ENCODE assay signal across 8 mouse cellular contexts in the genomic region with DNA sequence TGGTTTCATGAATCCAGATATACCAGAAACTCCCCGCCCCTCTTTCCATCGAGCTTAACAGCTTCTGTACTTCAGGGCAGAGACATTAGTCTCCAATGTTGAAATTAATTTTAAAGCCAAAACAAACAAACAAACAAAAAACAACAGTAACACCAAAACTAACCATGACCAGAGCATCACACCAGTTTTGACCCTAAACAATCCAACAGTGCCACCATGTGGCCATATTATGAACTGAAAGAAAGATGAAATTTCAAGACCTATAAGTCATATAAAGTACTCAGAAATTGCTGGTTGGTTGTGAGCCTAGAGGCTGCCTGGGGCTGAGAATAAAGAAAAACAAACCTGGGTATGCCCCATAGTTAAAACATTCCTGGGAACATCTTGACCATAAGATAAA.
A peak's percentile ranks its signal among the peaks of the same experiment; 100 is the strongest.
DNase-seq lines count a peak whose midpoint lies in the region; ATAC-seq and TF ChIP-seq lines count a peak whose summit lies in the region.
"Not testable (repeated sequence)": the region's sequence is repeated elsewhere in the genome, so short reads cannot be mapped to it uniquely, and the experiment has no call there.

No protein-coding gene starts in this region.

- DNase-seq in ES-CJ7 (ENCODE audit: low read depth, low spot score), result peak; percentile 6
- peak; percentile 42 for DNase-seq in brain, adult 2 months (ENCODE audit: low read depth, low spot score)
- DNase-seq in kidney, adult 9 months, result peak; percentile 34
- DNase-seq in liver, adult 2 months (ENCODE audit: extremely low read depth, low read depth, low spot score), result peak; percentile 18
- DNase-seq in midbrain, embryonic 11.5 days (ENCODE audit: low spot score, missing footprints), result peak; percentile 88
- peak; percentile 33 for DNase-seq in thymus, postnatal 0 days (ENCODE audit: low spot score)

- H3K27me3 ChIP-seq in liver, adult 2 months (ENCODE audit: control insufficient read depth, insufficient read depth, low read length); midbrain, embryonic 11.5 days (ENCODE audit: control insufficient read depth, insufficient read depth, low read length): not testable (repeated sequence)

- ATAC-seq in granulocyte monocyte progenitor cell, adult 5-6 weeks (replicated peaks; ENCODE audit: poor library complexity, severe bottlenecking), result 0 out of 2 replicates have a peak, but pooled peaks have one; percentile 48
- ATAC-seq in midbrain, embryonic 11.5 days (ENCODE audit: low FRiP score), result not testable (repeated sequence)

- H3K9ac ChIP-seq in liver, adult 2 months (ENCODE audit: low read depth, low read length); midbrain, embryonic 11.5 days (ENCODE audit: low read length): not testable (repeated sequence)

- H3K4me1 ChIP-seq in cortical plate, adult 2 months (ENCODE audit: control insufficient read depth, insufficient read depth, low read length); liver, adult 2 months (ENCODE audit: control insufficient read depth, insufficient read depth, low read length); midbrain, embryonic 11.5 days (ENCODE audit: control insufficient read depth, insufficient read depth, low read length): not testable (repeated sequence)

- H3K36me3 ChIP-seq in liver, adult 2 months (ENCODE audit: control insufficient read depth, insufficient read depth, low read length); midbrain, embryonic 11.5 days (ENCODE audit: control insufficient read depth, insufficient read depth, low read length): not testable (repeated sequence)

- TF ChIP-seq POLR2A in cortical plate, adult 2 months (IDR thresholded peaks at IDR 0.05; ENCODE audit: extremely low read depth, insufficient read depth, low read length); liver, adult 2 months (IDR thresholded peaks at IDR 0.05; ENCODE audit: extremely low read depth, insufficient read depth, low read length): not testable (repeated sequence)

- H3K4me2 ChIP-seq in midbrain, embryonic 11.5 days, result not testable (repeated sequence)

- TF ChIP-seq CTCF in cortical plate, adult 2 months (IDR thresholded peaks at IDR 0.05; ENCODE audit: extremely low read depth, insufficient read depth, low read length), result peak; percentile 11; the same call in 1 of the 2 replicates
- not testable (repeated sequence) for TF ChIP-seq CTCF in liver, adult 2 months (IDR thresholded peaks at IDR 0.05; ENCODE audit: low read depth, low read length)

- H3K79me2 ChIP-seq in liver, adult 2 months (ENCODE audit: control insufficient read depth, insufficient read depth, low read length), result not testable (repeated sequence)

- H3K4me3 ChIP-seq in cortical plate, adult 2 months (ENCODE audit: insufficient read depth, low read length); liver, adult 2 months (ENCODE audit: insufficient read depth, low read depth, low read length); midbrain, embryonic 11.5 days (ENCODE audit: low read depth, low read length): not testable (repeated sequence)

- 11% methylated on average over 2 of the region's 2 CpGs for WGBS in liver, adult 2 months
- WGBS in midbrain, embryonic 11.5 days, result 17% methylated on average over 2 of the region's 2 CpGs

- not testable (repeated sequence) for H3K27ac ChIP-seq in cortical plate, adult 2 months (ENCODE audit: insufficient read depth, low read length); liver, adult 2 months (replicated peaks; ENCODE audit: insufficient read depth, low read depth, low read length); midbrain, embryonic 11.5 days (ENCODE audit: low read depth, low read length)

- H3K9me3 ChIP-seq in midbrain, embryonic 11.5 days (ENCODE audit: control insufficient read depth, low read length), result not testable (repeated sequence)

Comparison
In these comparisons a context has a peak if more than half of its experiments do, and no peak if none do; other contexts are left out.
1. DNase-seq: peak in every context shown above with its lines; median percentile 88 in midbrain, embryonic 11.5 days; 42 in brain, adult 2 months; 34 in kidney, adult 9 months; 33 in thymus, postnatal 0 days; 18 in liver, adult 2 months; 6 in ES-CJ7.